Mouse (Mus musculus): Measurements from ENCODE around the gene Slc48a1. TPM values are rescaled to one million over a fixed set of nuclear protein-coding genes. Genes with fewer than 3 reads are reported as not detected.

Gene Slc48a1
- total and polyA plus RNA-seq, 3 experiments: 116 to 299 TPM; not detected in 1

DNA sequence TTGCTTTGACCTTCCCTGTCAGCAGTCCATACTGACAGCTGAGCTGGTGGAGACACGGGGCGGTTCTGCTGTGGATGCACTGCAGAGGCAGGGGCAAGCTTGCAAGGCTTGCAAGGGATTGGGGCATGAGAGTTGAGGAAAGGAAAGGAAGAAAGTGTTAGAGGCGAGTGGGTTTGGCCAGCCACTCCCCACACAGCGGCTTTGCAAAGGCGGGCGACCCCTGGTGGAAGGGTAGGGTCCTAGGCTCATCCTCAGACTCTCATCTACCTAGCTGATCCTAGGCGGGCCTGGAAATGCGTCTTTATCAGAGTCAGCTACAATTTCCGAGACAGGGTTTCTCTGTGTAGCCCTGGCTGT is 4.4 kb downstream of the Slc48a1 start:
- Histone ChIP-seq H3K79me2 (ENCODE audit: control insufficient read depth, insufficient read depth, low read length, poor library complexity) (peaks cover 29% of the 10 kb centered on the region), H3K4me3 (ENCODE audit: control insufficient read depth in 1 of 2, insufficient read depth in 1 of 2, low read depth in 2 of 2, low read length in 2 of 2) (peak overlapping the region in 1 of 2 experiments; percentile 30; a peak in 2 of 4 replicates), H3K4me1 (ENCODE audit: control insufficient read depth in 1 of 2, insufficient read depth in 2 of 2, low read length in 2 of 2) (peaks cover 10 to 34% of the 10 kb centered on the region in 2 experiments), H3K9ac (ENCODE audit: control insufficient read depth, low read depth, low read length, poor library complexity, severe bottlenecking) (peak overlapping the region; percentile 65), H3K27me3 (ENCODE audit: control insufficient read depth in 1 of 2, insufficient read depth in 2 of 2, low read length in 2 of 2) (peaks cover 0 to 2% of the 10 kb centered on the region in 2 experiments; a peak in 2 of 4 replicates), H3K27ac (ENCODE audit: control insufficient read depth, low read depth, low read length) (no peak overlapping the region), H3K36me3 (ENCODE audit: control insufficient read depth in 1 of 2, insufficient read depth in 2 of 2, low read length in 2 of 2) (peaks cover 0 to 34% of the 10 kb centered on the region in 2 experiments; a peak in 3 of 4 replicates), H3K9me3 (replicated peaks; ENCODE audit: insufficient read depth, low read length) (no peaks in the 10 kb centered on the region)
- peak; percentile 95 for DNase-seq (ENCODE audit: low read depth, low spot score)
- no peak for TF ChIP-seq SMC3 (IDR thresholded peaks at IDR 0.05; ENCODE audit: low read depth, low read length)
- TF ChIP-seq POLR2A (IDR thresholded peaks at IDR 0.05; ENCODE audit: control insufficient read depth in 1 of 2, insufficient read depth in 1 of 2, low read depth in 1 of 2, low read length in 2 of 2, poor library complexity in 1 of 2): peak in 1 of 2 experiments; percentile 41; a peak in 1 of 4 replicates
- TF ChIP-seq CHD1 (IDR thresholded peaks at IDR 0.05; ENCODE audit: low read depth, low read length): no peak
- TF ChIP-seq MAZ (IDR thresholded peaks at IDR 0.05; ENCODE audit: low read depth, low read length): no peak
- TF ChIP-seq GATA1 (IDR thresholded peaks at IDR 0.05; ENCODE audit: low read depth, low read length): 0 out of 2 replicates have a peak, but pooled peaks have one; percentile 4
- no peak for TF ChIP-seq POLR2AphosphoS2 (IDR thresholded peaks at IDR 0.05; ENCODE audit: low read length)
- no peak for TF ChIP-seq NELFE (IDR thresholded peaks at IDR 0.05; ENCODE audit: low read depth, low read length)
- TF ChIP-seq NRF1 (IDR thresholded peaks at IDR 0.05; ENCODE audit: insufficient read depth, low read depth, low read length, poor library complexity, severe bottlenecking): no peak
- TF ChIP-seq MEF2A (IDR thresholded peaks at IDR 0.05; ENCODE audit: extremely low read depth, insufficient replicate concordance, low read depth, low read length, poor library complexity, severe bottlenecking): no peak
- no peak for TF ChIP-seq GABPA (IDR thresholded peaks at IDR 0.05; ENCODE audit: low read depth, low read length)
- TF ChIP-seq JUND (IDR thresholded peaks at IDR 0.05; ENCODE audit: low read depth, low read length): no peak
- TF ChIP-seq USF2 (IDR thresholded peaks at IDR 0.05; ENCODE audit: borderline replicate concordance in 1 of 2, insufficient read depth in 1 of 2, low read depth in 1 of 2, low read length in 2 of 2): no peak
- 0 out of 2 replicates have a peak, but pooled peaks have one; percentile 55 for TF ChIP-seq TBP (IDR thresholded peaks at IDR 0.05; ENCODE audit: low read depth, low read length)
- no peak for TF ChIP-seq ZMIZ1 (IDR thresholded peaks at IDR 0.05; ENCODE audit: low read depth, low read length)
- peak in 2 of 3 experiments; percentile 95 to 98; a peak in 4 of 6 replicates for TF ChIP-seq CTCF (IDR thresholded peaks at IDR 0.05 in 2 of 3, conservative IDR thresholded peaks at IDR 0.05 in 1 of 3; ENCODE audit: control insufficient read depth in 1 of 3, insufficient read depth in 1 of 3, low read depth in 2 of 3, low read length in 3 of 3, poor library complexity in 1 of 3, severe bottlenecking in 1 of 3)
- no peak for TF ChIP-seq MAX (IDR thresholded peaks at IDR 0.05; ENCODE audit: low read length)
- TF ChIP-seq MYC (IDR thresholded peaks at IDR 0.05; ENCODE audit: low read depth, low read length): no peak
- no peak for TF ChIP-seq E2F4 (IDR thresholded peaks at IDR 0.05; ENCODE audit: borderline replicate concordance, low read depth, low read length)
- TF ChIP-seq UBTF (IDR thresholded peaks at IDR 0.05; ENCODE audit: borderline replicate concordance, insufficient read depth, low read depth, low read length): no peak
- no peak for TF ChIP-seq ZC3H11A (IDR thresholded peaks at IDR 0.05; ENCODE audit: low read depth, low read length)
- TF ChIP-seq USF1 (IDR thresholded peaks at IDR 0.05; ENCODE audit: low read depth, low read length): no peak
- no peak for TF ChIP-seq BHLHE40 (IDR thresholded peaks at IDR 0.05; ENCODE audit: borderline replicate concordance, low read depth, low read length)
- TF ChIP-seq ETS1 (IDR thresholded peaks at IDR 0.05; ENCODE audit: low read depth, low read length): no peak
- TF ChIP-seq HCFC1 (IDR thresholded peaks at IDR 0.05; ENCODE audit: low read depth, low read length): no peak
- no peak for TF ChIP-seq POLR2AphosphoS5 (IDR thresholded peaks at IDR 0.05; ENCODE audit: borderline replicate concordance, low read depth, low read length)
- no peak for TF ChIP-seq MXI1 (IDR thresholded peaks at IDR 0.05; ENCODE audit: low read depth, low read length)
- no peak for TF ChIP-seq MYB (IDR thresholded peaks at IDR 0.05; ENCODE audit: low read depth, low read length)
- TF ChIP-seq CHD2 (IDR thresholded peaks at IDR 0.05; ENCODE audit: low read length): no peak
- TF ChIP-seq TAL1 (IDR thresholded peaks at IDR 0.05; ENCODE audit: low read length): no peak
- no peak for TF ChIP-seq RCOR1 (IDR thresholded peaks at IDR 0.05; ENCODE audit: low read depth, low read length)
- TF ChIP-seq ZKSCAN1 (IDR thresholded peaks at IDR 0.05; ENCODE audit: low read depth, low read length): no peak

Data from MEL (cell line).